Mouse (Mus musculus): ENCODE measurements around the gene Ercc2. TPM values are rescaled to one million over a fixed set of nuclear protein-coding genes. Genes with fewer than 3 reads are reported as not detected.

The Ercc2 gene
- 18.2 and 25.2 TPM in 2 replicates for polyA plus RNA-seq (2014; fragmentation: Nextera tagmentation; extraction: Ambion mirVana)

GRCm38 (mm10) chr7:19381377-19382165, at the start of gene Ercc2:
Gene Ercc2 (plus strand): TSS chr7:19382010.
- H3K9ac ChIP-seq (ENCODE audit: low read length), result peak within 1 kb of the TSS; percentile 75
- WGBS, result 8% methylated on average over 43 of the region's 48 CpGs
- peaks cover 3% of the 10 kb centered on the region; the same call in 1 of the 2 replicates for H3K4me1 ChIP-seq (replicated peaks; ENCODE audit: control insufficient read depth, insufficient read depth, low read length)
- peak within 1 kb of the TSS; percentile 67 for H3K4me3 ChIP-seq (ENCODE audit: low read depth, low read length)
- H3K4me2 ChIP-seq (ENCODE audit: low read depth, low read length, severe bottlenecking), result peak within 1 kb of the TSS; percentile 73
- H3K36me3 ChIP-seq (ENCODE audit: control insufficient read depth, insufficient read depth, low read length), result peaks cover under 1% of the 10 kb centered on the region
- ATAC-seq (replicated peaks; ENCODE audit: low FRiP score) (peak; percentile 96), DNase-seq (ENCODE audit: low spot score) (peak; percentile 99)
- H3K9me3 ChIP-seq (ENCODE audit: control insufficient read depth, low read length), result no peaks in the 10 kb centered on the region
- H3K27me3 ChIP-seq (ENCODE audit: control insufficient read depth, insufficient read depth, low read length), result no peaks in the 10 kb centered on the region
- peak within 1 kb of the TSS; percentile 7; the same call in 1 of the 2 replicates for H3K27ac ChIP-seq (ENCODE audit: low read depth, low read length)

- peak overlapping the region; percentile 56 for H3K4me2 ChIP-seq (ENCODE audit: low read depth, low read length, severe bottlenecking)
- peaks cover 1% of the 10 kb centered on the region; the same call in 1 of the 2 replicates for H3K4me1 ChIP-seq (replicated peaks; ENCODE audit: control insufficient read depth, insufficient read depth, low read length)
- DNase-seq (ENCODE audit: low spot score) (peak; percentile 78), ATAC-seq (replicated peaks; ENCODE audit: low FRiP score) (peak; percentile 38; the same call in 1 of the 2 replicates)
- H3K36me3 ChIP-seq (ENCODE audit: control insufficient read depth, insufficient read depth, low read length), result no peaks in the 10 kb centered on the region
- H3K4me3 ChIP-seq (ENCODE audit: low read depth, low read length), result peak overlapping the region; percentile 38
- no peak overlapping the region; the same call in 1 of the 2 replicates for H3K27ac ChIP-seq (ENCODE audit: low read depth, low read length)
- peak overlapping the region; percentile 52 for H3K9ac ChIP-seq (ENCODE audit: low read length)
- WGBS, result under 1% methylated on average over 52 of the region's 52 CpGs
- H3K27me3 ChIP-seq (ENCODE audit: control insufficient read depth, insufficient read depth, low read length), result no peaks in the 10 kb centered on the region
- H3K9me3 ChIP-seq (ENCODE audit: control insufficient read depth, low read length), result no peaks in the 10 kb centered on the region
Observed at GRCm38 (mm10) chr7:19332709-19333352, 49.0 kb upstream of the Ercc2 start.

- no peaks in the 10 kb centered on the region for H3K27me3 ChIP-seq (ENCODE audit: control insufficient read depth, insufficient read depth, low read length)
- H3K4me1 ChIP-seq (replicated peaks; ENCODE audit: control insufficient read depth, insufficient read depth, low read length), result no peaks in the 10 kb centered on the region
- no peak for DNase-seq (ENCODE audit: low spot score)
- no peak overlapping the region for H3K4me3 ChIP-seq (ENCODE audit: low read depth, low read length)
- no peaks in the 10 kb centered on the region for H3K36me3 ChIP-seq (ENCODE audit: control insufficient read depth, insufficient read depth, low read length)
- ATAC-seq (replicated peaks; ENCODE audit: low FRiP score), result no peak
- H3K9me3 ChIP-seq (ENCODE audit: control insufficient read depth, low read length), result no peaks in the 10 kb centered on the region
- H3K27ac ChIP-seq (ENCODE audit: low read depth, low read length), result no peak overlapping the region
- H3K4me2 ChIP-seq (ENCODE audit: low read depth, low read length, severe bottlenecking), result no peak overlapping the region
- WGBS, result 40% methylated on average over 3 of the region's 3 CpGs
- H3K9ac ChIP-seq (ENCODE audit: low read length), result no peak overlapping the region
Observed at GRCm38 (mm10) chr7:19335583-19335982, 46.2 kb upstream of the Ercc2 start.

DNA sequence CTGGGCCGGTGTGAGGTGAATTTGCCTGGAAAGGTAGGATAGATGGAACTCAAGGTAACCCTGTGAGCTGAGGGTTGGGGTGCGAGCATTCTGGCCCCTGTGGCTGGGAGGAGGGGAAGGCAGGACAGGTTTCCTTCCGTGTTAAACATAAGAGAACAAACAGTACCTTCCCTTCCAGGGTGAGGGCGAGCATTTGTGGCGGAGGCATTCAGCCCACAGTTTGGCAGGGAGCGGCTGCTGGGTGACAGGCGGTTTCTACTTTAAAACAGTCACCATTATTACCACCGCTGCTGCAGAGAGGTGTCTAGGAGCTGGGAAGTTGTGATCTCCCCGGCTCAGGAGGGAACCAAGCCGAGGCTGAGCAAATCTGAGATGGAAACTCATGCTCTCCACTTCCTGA, 44.7 kb upstream of the Ercc2 start:
- no peak overlapping the region for H3K9ac ChIP-seq (ENCODE audit: low read length)
- H3K4me3 ChIP-seq (ENCODE audit: low read depth, low read length), result no peak overlapping the region
- 70% methylated on average over 10 of the region's 10 CpGs for WGBS
- H3K27ac ChIP-seq (ENCODE audit: low read depth, low read length), result no peak overlapping the region
- H3K4me1 ChIP-seq (replicated peaks; ENCODE audit: control insufficient read depth, insufficient read depth, low read length), result no peaks in the 10 kb centered on the region
- ATAC-seq (replicated peaks; ENCODE audit: low FRiP score), result no peak
- no peaks in the 10 kb centered on the region for H3K9me3 ChIP-seq (ENCODE audit: control insufficient read depth, low read length)
- peaks cover 5% of the 10 kb centered on the region; the same call in 1 of the 2 replicates for H3K27me3 ChIP-seq (ENCODE audit: control insufficient read depth, insufficient read depth, low read length)
- H3K4me2 ChIP-seq (ENCODE audit: low read depth, low read length, severe bottlenecking), result no peak overlapping the region
- DNase-seq (ENCODE audit: low spot score), result peak; percentile 31
- no peaks in the 10 kb centered on the region for H3K36me3 ChIP-seq (ENCODE audit: control insufficient read depth, insufficient read depth, low read length)

DNA sequence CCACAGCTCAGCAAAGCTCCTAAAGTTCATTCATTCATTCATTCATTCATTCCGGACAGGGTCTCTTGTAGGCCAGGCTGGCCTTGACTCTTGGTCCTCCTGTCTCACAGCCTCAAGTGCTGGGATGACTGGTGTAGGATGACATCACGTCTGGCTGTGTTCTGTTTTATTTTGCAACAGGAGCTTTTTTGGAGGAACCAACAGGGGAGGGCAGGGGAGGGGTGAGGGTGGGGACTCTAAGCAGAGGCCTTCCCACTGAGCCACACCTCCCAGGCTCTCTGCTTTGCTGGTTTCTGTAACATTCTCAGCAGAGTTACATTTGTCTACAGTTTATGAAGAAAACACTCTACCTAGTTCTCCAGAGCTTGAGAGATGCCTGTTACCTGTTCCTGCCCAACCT, 43.8 kb upstream of the Ercc2 start:
- no peak overlapping the region for H3K27ac ChIP-seq (ENCODE audit: low read depth, low read length)
- H3K9me3 ChIP-seq (ENCODE audit: control insufficient read depth, low read length), result no peaks in the 10 kb centered on the region
- H3K9ac ChIP-seq (ENCODE audit: low read length), result no peak overlapping the region
- H3K4me2 ChIP-seq (ENCODE audit: low read depth, low read length, severe bottlenecking), result no peak overlapping the region
- no peak for ATAC-seq (replicated peaks; ENCODE audit: low FRiP score)
- 60% methylated on average over 2 of the region's 2 CpGs for WGBS
- DNase-seq (ENCODE audit: low spot score), result peak; percentile 42
- H3K27me3 ChIP-seq (ENCODE audit: control insufficient read depth, insufficient read depth, low read length), result peaks cover 8% of the 10 kb centered on the region; the same call in 1 of the 2 replicates
- H3K4me3 ChIP-seq (ENCODE audit: low read depth, low read length), result no peak overlapping the region
- no peaks in the 10 kb centered on the region; the same call in 1 of the 2 replicates for H3K4me1 ChIP-seq (replicated peaks; ENCODE audit: control insufficient read depth, insufficient read depth, low read length)
- H3K36me3 ChIP-seq (ENCODE audit: control insufficient read depth, insufficient read depth, low read length), result no peaks in the 10 kb centered on the region

- H3K27me3 ChIP-seq (ENCODE audit: control insufficient read depth, insufficient read depth, low read length), result peaks cover 8% of the 10 kb centered on the region; the same call in 1 of the 2 replicates
- WGBS, result 77% methylated on average over 7 of the region's 7 CpGs
- DNase-seq (ENCODE audit: low spot score), result no peak
Observed at GRCm38 (mm10) chr7:19338596-19338995, 43.2 kb upstream of the Ercc2 start.

DNA sequence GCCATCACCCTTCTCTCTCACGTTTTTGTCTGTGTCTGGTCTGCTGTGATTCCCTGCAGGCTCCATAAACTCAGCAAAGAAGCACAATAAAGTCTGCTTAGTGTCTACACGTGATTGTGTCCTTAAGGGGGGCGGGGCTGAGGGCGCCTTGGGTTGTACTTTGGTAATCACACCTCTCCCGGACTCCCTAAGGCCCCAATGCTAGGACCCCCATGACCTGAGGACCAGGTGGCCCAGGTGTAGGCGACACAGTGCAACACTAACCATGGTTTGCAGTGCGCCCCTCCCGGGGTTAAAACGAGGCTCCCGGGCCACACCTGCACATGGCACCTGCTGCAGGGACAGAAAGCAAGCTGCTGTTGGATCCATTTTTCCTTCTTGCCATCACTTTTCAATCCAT, 40.6 kb upstream of the Ercc2 start:
- peaks cover 8% of the 10 kb centered on the region; the same call in 1 of the 2 replicates for H3K27me3 ChIP-seq (ENCODE audit: control insufficient read depth, insufficient read depth, low read length)
- H3K4me3 ChIP-seq (ENCODE audit: low read depth, low read length), result no peak overlapping the region
- H3K9ac ChIP-seq (ENCODE audit: low read length), result no peak overlapping the region
- H3K4me2 ChIP-seq (ENCODE audit: low read depth, low read length, severe bottlenecking), result peak overlapping the region; percentile 88; the same call in 1 of the 2 replicates
- no peaks in the 10 kb centered on the region for H3K9me3 ChIP-seq (ENCODE audit: control insufficient read depth, low read length)
- ATAC-seq (replicated peaks; ENCODE audit: low FRiP score), result no peak
- 20% methylated on average over 10 of the region's 10 CpGs for WGBS
- peaks cover 9% of the 10 kb centered on the region for H3K4me1 ChIP-seq (replicated peaks; ENCODE audit: control insufficient read depth, insufficient read depth, low read length)
- DNase-seq (ENCODE audit: low spot score), result peak; percentile 46
- H3K36me3 ChIP-seq (ENCODE audit: control insufficient read depth, insufficient read depth, low read length), result no peaks in the 10 kb centered on the region
- no peak overlapping the region for H3K27ac ChIP-seq (ENCODE audit: low read depth, low read length)

More at GRCm38 (mm10) chr7:19338596-19338995, 43.2 kb upstream of the Ercc2 start:
- no peak overlapping the region for H3K4me2 ChIP-seq (ENCODE audit: low read depth, low read length, severe bottlenecking)
- no peak overlapping the region for H3K9ac ChIP-seq (ENCODE audit: low read length)
- no peaks in the 10 kb centered on the region for H3K36me3 ChIP-seq (ENCODE audit: control insufficient read depth, insufficient read depth, low read length)
- ATAC-seq (replicated peaks; ENCODE audit: low FRiP score), result no peak
- H3K4me1 ChIP-seq (replicated peaks; ENCODE audit: control insufficient read depth, insufficient read depth, low read length), result peaks cover 3% of the 10 kb centered on the region; the same call in 1 of the 2 replicates
- H3K9me3 ChIP-seq (ENCODE audit: control insufficient read depth, low read length), result no peaks in the 10 kb centered on the region
- H3K27ac ChIP-seq (ENCODE audit: low read depth, low read length), result no peak overlapping the region
- H3K4me3 ChIP-seq (ENCODE audit: low read depth, low read length), result no peak overlapping the region

- ATAC-seq (replicated peaks; ENCODE audit: low FRiP score), result 0 out of 2 replicates have a peak, but pooled peaks have one; percentile 16
- under 1% methylated on average over 41 of the region's 41 CpGs for WGBS
- H3K9me3 ChIP-seq (ENCODE audit: control insufficient read depth, low read length), result no peaks in the 10 kb centered on the region
- peak overlapping the region; percentile 88 for H3K4me2 ChIP-seq (ENCODE audit: low read depth, low read length, severe bottlenecking)
- peaks cover 8% of the 10 kb centered on the region; the same call in 1 of the 2 replicates for H3K27me3 ChIP-seq (ENCODE audit: control insufficient read depth, insufficient read depth, low read length)
- H3K4me3 ChIP-seq (ENCODE audit: low read depth, low read length), result peak overlapping the region; percentile 49
- H3K9ac ChIP-seq (ENCODE audit: low read length), result peak overlapping the region; percentile 64
- H3K36me3 ChIP-seq (ENCODE audit: control insufficient read depth, insufficient read depth, low read length), result no peaks in the 10 kb centered on the region
- peak; percentile 80 for DNase-seq (ENCODE audit: low spot score)
- no peak overlapping the region for H3K27ac ChIP-seq (ENCODE audit: low read depth, low read length)
- peaks cover 9% of the 10 kb centered on the region for H3K4me1 ChIP-seq (replicated peaks; ENCODE audit: control insufficient read depth, insufficient read depth, low read length)
Observed at GRCm38 (mm10) chr7:19341761-19342409, 39.9 kb upstream of the Ercc2 start.
